Comparison of ENCODE assay signal across 21 mouse cellular contexts in genomic region chr9:14605992-14606391, GRCm38 (mm10). TPM values are rescaled to one million over a fixed set of nuclear protein-coding genes. Genes with fewer than 3 reads are reported as not detected.
DNase-seq lines count a peak whose midpoint lies in the region; ATAC-seq and TF ChIP-seq lines count a peak whose summit lies in the region.
"Had no signal": no experiment of that assay in that cellular context is flagged by ENCODE, and none has a peak within 500 bp of the region (broad histone marks: within the 10 kb centered on the region; RNA-seq: fewer than 3 reads in every experiment).

No protein-coding gene starts in this region.

- H3K27ac ChIP-seq in midbrain, embryonic 11.5 days (ENCODE audit: low read depth, low read length) = no peak overlapping the region
- no peak overlapping the region for H3K27ac ChIP-seq in midbrain, embryonic 16.5 days (ENCODE audit: low read length)
- H3K27ac ChIP-seq in bone marrow macrophage, adult 2 months (ENCODE audit: insufficient read depth, low read depth, low read length) = peak overlapping the region; percentile 54
- H3K27ac ChIP-seq: embryonic facial prominence, embryonic 10.5 days; forebrain, embryonic 13.5 days; heart, embryonic 10.5 days; hindbrain, embryonic 13.5 days; hindbrain, postnatal 0 days; intestine, embryonic 15.5 days had no signal

- H3K9me3 ChIP-seq in midbrain, embryonic 11.5 days (ENCODE audit: control insufficient read depth, low read length) = no peaks in the 10 kb centered on the region
- no peaks in the 10 kb centered on the region for H3K9me3 ChIP-seq in midbrain, embryonic 16.5 days (replicated peaks; ENCODE audit: control insufficient read depth, low read length, poor library complexity, severe bottlenecking)
- H3K9me3 ChIP-seq in G1E (replicated peaks) = no peaks in the 10 kb centered on the region
- H3K9me3 ChIP-seq: embryonic facial prominence, embryonic 10.5 days; forebrain, embryonic 13.5 days; heart, embryonic 10.5 days; hindbrain, embryonic 13.5 days; intestine, embryonic 15.5 days had no signal

- no peak overlapping the region for H3K4me2 ChIP-seq in midbrain, embryonic 11.5 days
- no peak overlapping the region for H3K4me2 ChIP-seq in midbrain, embryonic 16.5 days (ENCODE audit: low read length)
- H3K4me2 ChIP-seq: forebrain, embryonic 13.5 days; hindbrain, embryonic 13.5 days; intestine, embryonic 15.5 days had no signal

- no peak for ATAC-seq in midbrain, embryonic 11.5 days (ENCODE audit: low FRiP score)
- ATAC-seq in midbrain, embryonic 16.5 days = no peak
- peak; percentile 86 for ATAC-seq in G1E (ENCODE audit: extremely low read depth, insufficient number of reproducible peaks, low FRiP score, poor library complexity, severe bottlenecking)
- ATAC-seq: activated CD4-positive, CD25-positive, alpha-beta regulatory T cell, adult 4 months; forebrain, embryonic 13.5 days; forebrain, postnatal 0 days; hindbrain, postnatal 0 days; intestine, embryonic 15.5 days had no signal

- peak; percentile 54 for DNase-seq in midbrain, embryonic 11.5 days (ENCODE audit: low spot score, missing footprints)
- DNase-seq in G1E (ENCODE audit: low spot score) = peak; percentile 10
- DNase-seq in ovary, postnatal 10 days (ENCODE audit: low spot score) = no peak
- no peak for DNase-seq in right cerebral cortex, postnatal 25 days
- DNase-seq: adrenal gland, postnatal 14 days; cerebellum, adult 18-20 months; cerebellum, postnatal 10 days; forebrain, postnatal 0 days; gastrocnemius, postnatal 36 days; heart, adult 11 months; heart, postnatal 14 days had no signal

- H3K27me3 ChIP-seq in midbrain, embryonic 11.5 days (ENCODE audit: control insufficient read depth, insufficient read depth, low read length) = no peaks in the 10 kb centered on the region
- H3K27me3 ChIP-seq in midbrain, embryonic 16.5 days (ENCODE audit: control insufficient read depth, insufficient read depth, low read depth, low read length) = no peaks in the 10 kb centered on the region
- peaks cover 5% of the 10 kb centered on the region; the same call in 1 of the 2 replicates for H3K27me3 ChIP-seq in G1E (ENCODE audit: insufficient read depth, low read length)
- H3K27me3 ChIP-seq: forebrain, embryonic 13.5 days; hindbrain, embryonic 13.5 days; intestine, embryonic 15.5 days had no signal

- TF ChIP-seq POLR2A in bone marrow macrophage, adult 2 months (IDR thresholded peaks at IDR 0.05; ENCODE audit: borderline replicate concordance, low read depth, low read length) = no peak

- H3K9ac ChIP-seq in midbrain, embryonic 11.5 days (ENCODE audit: low read length) = no peak overlapping the region
- H3K9ac ChIP-seq in midbrain, embryonic 16.5 days (ENCODE audit: low read depth, low read length) = no peak overlapping the region
- H3K9ac ChIP-seq: forebrain, embryonic 13.5 days; forebrain, postnatal 0 days; hindbrain, embryonic 13.5 days; intestine, embryonic 15.5 days had no signal

- H3K36me3 ChIP-seq in midbrain, embryonic 11.5 days (ENCODE audit: control insufficient read depth, insufficient read depth, low read length) = no peaks in the 10 kb centered on the region; the same call in 1 of the 2 replicates
- no peaks in the 10 kb centered on the region for H3K36me3 ChIP-seq in midbrain, embryonic 16.5 days (ENCODE audit: control insufficient read depth, insufficient read depth, low read length)
- H3K36me3 ChIP-seq in G1E (replicated peaks) = no peaks in the 10 kb centered on the region
- H3K36me3 ChIP-seq: hindbrain, embryonic 13.5 days; intestine, embryonic 15.5 days had no signal

- 94% methylated on average over 4 of the region's 4 CpGs for WGBS in midbrain, embryonic 11.5 days
- 91% methylated on average over 4 of the region's 4 CpGs for WGBS in midbrain, embryonic 16.5 days

- no peak for TF ChIP-seq CTCF in G1E (IDR thresholded peaks at IDR 0.05; ENCODE audit: low read depth, low read length)
- no peak for TF ChIP-seq CTCF in bone marrow macrophage, adult 2 months (IDR thresholded peaks at IDR 0.05; ENCODE audit: low read depth, low read length)

- no peak overlapping the region for H3K4me3 ChIP-seq in midbrain, embryonic 11.5 days (ENCODE audit: low read depth, low read length)
- no peak overlapping the region for H3K4me3 ChIP-seq in midbrain, embryonic 16.5 days (ENCODE audit: low read depth, low read length)
- peak overlapping the region; percentile 22 for H3K4me3 ChIP-seq in G1E (ENCODE audit: low read depth, low read length)
- peak overlapping the region; percentile 52 for H3K4me3 ChIP-seq in bone marrow macrophage, adult 2 months (ENCODE audit: insufficient read depth, low read length)
- H3K4me3 ChIP-seq: embryonic facial prominence, embryonic 10.5 days; forebrain, embryonic 13.5 days; heart, embryonic 10.5 days; hindbrain, embryonic 13.5 days; intestine, embryonic 15.5 days had no signal

- no peaks in the 10 kb centered on the region; the same call in 1 of the 2 replicates for H3K4me1 ChIP-seq in midbrain, embryonic 11.5 days (ENCODE audit: control insufficient read depth, insufficient read depth, low read length)
- peaks cover 3% of the 10 kb centered on the region; the same call in 1 of the 2 replicates for H3K4me1 ChIP-seq in midbrain, embryonic 16.5 days (ENCODE audit: control insufficient read depth, insufficient read depth, low read length)
- H3K4me1 ChIP-seq in G1E (ENCODE audit: insufficient read depth, low read depth, low read length) = peaks cover 3% of the 10 kb centered on the region; the same call in 1 of the 2 replicates
- peaks cover 45% of the 10 kb centered on the region for H3K4me1 ChIP-seq in bone marrow macrophage, adult 2 months (ENCODE audit: control insufficient read depth, insufficient read depth, low read length)

RNA-seq across cellular contexts. Expression of gene Amotl1, which starts 38.9 kb away (rescaled TPM):
- polyA plus RNA-seq in midbrain, embryonic 11.5 days (2014; fragmentation: Nextera tagmentation; extraction: Ambion mirVana) = 14.8 and 15.2 TPM in 2 replicates
- 8.3 and 9.1 TPM in 2 replicates for polyA plus RNA-seq in midbrain, embryonic 16.5 days (2015; fragmentation: Nextera tagmentation; extraction: Ambion mirVana)
- total RNA-seq in G1E (2014; fragmentation: Nextera tagmentation) = 2.3 and 2.6 TPM in 2 replicates
- 4.6 and 4.9 TPM in 2 replicates for total RNA-seq in G1E (2017)
- 2.6 and 3.1 TPM in 2 replicates for polyA plus RNA-seq in G1E (2012)
- polyA plus RNA-seq in bone marrow macrophage, adult 2 months (2012; ENCODE audit: insufficient read depth, insufficient read length, missing spikeins) = 0.37 and 0.46 TPM in 2 replicates
- total RNA-seq: hematopoietic stem cell, adult 5-6 weeks had no signal

Comparison
In these comparisons a context has a peak if more than half of its experiments do, and no peak if none do; other contexts are left out.
1. DNase-seq: peak in midbrain, embryonic 11.5 days (single experiment) and G1E (single experiment); none in ovary, postnatal 10 days (single experiment) and right cerebral cortex, postnatal 25 days (single experiment).
2. H3K4me3 ChIP-seq: peak in G1E (single experiment) and bone marrow macrophage, adult 2 months (single experiment); none in midbrain, embryonic 11.5 days (single experiment) and midbrain, embryonic 16.5 days (single experiment).